In the genomic region with DNA sequence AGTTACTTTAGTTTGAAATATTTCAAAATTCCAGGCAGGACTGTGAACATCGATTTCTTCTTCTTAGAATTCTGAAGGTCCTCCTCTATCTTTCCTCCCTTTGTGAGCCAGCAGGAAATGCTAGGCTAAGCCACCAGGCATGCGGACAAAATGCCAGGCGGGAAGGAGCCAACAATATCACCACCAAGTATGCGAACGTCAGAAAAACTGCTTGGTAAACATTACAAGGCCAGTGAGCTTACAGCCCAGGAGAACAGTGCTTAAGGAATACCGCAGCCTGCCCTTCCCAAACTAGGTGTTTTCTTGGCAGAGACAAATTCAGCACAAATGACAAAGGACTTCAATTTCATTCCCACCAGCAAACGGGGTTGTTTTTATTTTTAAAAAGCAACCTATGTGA, we compare ENCODE assay signal across 13 mouse cellular contexts. TPM values are rescaled to one million over a fixed set of nuclear protein-coding genes. Genes with fewer than 3 reads are reported as not detected.
DNase-seq lines count a peak whose midpoint lies in the region; ATAC-seq and TF ChIP-seq lines count a peak whose summit lies in the region.
"Had no signal": no experiment of that assay in that cellular context is flagged by ENCODE, and none has a peak within 500 bp of the region (broad histone marks: within the 10 kb centered on the region; RNA-seq: fewer than 3 reads in every experiment).

No protein-coding gene starts in this region.

- TF ChIP-seq POLR2A in embryonic fibroblast, embryonic 13.5 days (IDR thresholded peaks at IDR 0.05; ENCODE audit: low read depth, low read length) = no peak

- H3K4me1 ChIP-seq in embryonic fibroblast, embryonic 13.5 days (ENCODE audit: control insufficient read depth, insufficient read depth, low read length) = peaks cover 9% of the 10 kb centered on the region
- peaks cover 27% of the 10 kb centered on the region for H3K4me1 ChIP-seq in heart, embryonic 15.5 days (replicated peaks)
- H3K4me1 ChIP-seq in lung, embryonic 14.5 days (ENCODE audit: insufficient read depth) = no peaks in the 10 kb centered on the region

- H3K9me3 ChIP-seq in heart, embryonic 15.5 days (replicated peaks) = no peaks in the 10 kb centered on the region
- H3K9me3 ChIP-seq in lung, embryonic 14.5 days (ENCODE audit: low read depth, low read length) = no peaks in the 10 kb centered on the region
- H3K9me3 ChIP-seq: hindbrain, embryonic 12.5 days; midbrain, embryonic 13.5 days had no signal

- H3K27ac ChIP-seq in embryonic fibroblast, embryonic 13.5 days (ENCODE audit: insufficient read depth, low read length) = peak overlapping the region; percentile 74; the same call in 1 of the 2 replicates
- peak overlapping the region; percentile 17 for H3K27ac ChIP-seq in heart, embryonic 15.5 days
- no peak overlapping the region for H3K27ac ChIP-seq in lung, embryonic 14.5 days (ENCODE audit: low read depth)
- H3K27ac ChIP-seq: hindbrain, embryonic 12.5 days; midbrain, embryonic 13.5 days had no signal

- no peak for TF ChIP-seq CTCF in embryonic fibroblast, embryonic 13.5 days (IDR thresholded peaks at IDR 0.05; ENCODE audit: borderline replicate concordance, insufficient read depth, low read length)
- TF ChIP-seq CTCF in lung, embryonic 14.5 days (IDR thresholded peaks at IDR 0.05; ENCODE audit: low read depth) = no peak

- ATAC-seq in heart, embryonic 15.5 days (replicated peaks; ENCODE audit: insufficient number of reproducible peaks, insufficient read depth, low FRiP score, low read depth) = no peak
- ATAC-seq in lung, embryonic 14.5 days (ENCODE audit: insufficient read depth) = no peak
- ATAC-seq: intestine, postnatal 0 days; midbrain, embryonic 13.5 days had no signal

- WGBS in heart, embryonic 15.5 days = 41% methylated on average over 7 of the region's 7 CpGs
- 37% methylated on average over 7 of the region's 7 CpGs for WGBS in lung, embryonic 14.5 days

- DNase-seq in Muller cell, postnatal 12 days (ENCODE audit: inconsistent ontology term) = peak; percentile 38
- DNase-seq in lung, embryonic 14.5 days = peak; percentile 68
- DNase-seq in urinary bladder, postnatal 4 days (ENCODE audit: low spot score in 2 of 2) = no peak
- no peak for DNase-seq in left cerebral cortex, adult 8-10 months (ENCODE audit: low spot score in 2 of 2)
- no peak for DNase-seq in left cerebral cortex, postnatal 10 days (ENCODE audit: extremely low spot score in 1 of 2, low spot score in 2 of 2)
- DNase-seq in kidney, adult 18-20 months = no peak
- DNase-seq: adrenal gland, adult 8-10 months had no signal

- no peaks in the 10 kb centered on the region for H3K27me3 ChIP-seq in heart, embryonic 15.5 days
- no peaks in the 10 kb centered on the region for H3K27me3 ChIP-seq in lung, embryonic 14.5 days (ENCODE audit: insufficient read depth, low read length)
- H3K27me3 ChIP-seq: hindbrain, embryonic 12.5 days; midbrain, embryonic 13.5 days had no signal

- no peak overlapping the region for H3K4me3 ChIP-seq in embryonic fibroblast, embryonic 13.5 days (ENCODE audit: insufficient read depth, low read length)
- no peak overlapping the region for H3K4me3 ChIP-seq in heart, embryonic 15.5 days
- no peak overlapping the region for H3K4me3 ChIP-seq in lung, embryonic 14.5 days (ENCODE audit: low read depth, low read length)
- H3K4me3 ChIP-seq: erythroblast, embryonic 14.5 days; hindbrain, embryonic 12.5 days; midbrain, embryonic 13.5 days had no signal

- intact Hi-C loops in left cerebral cortex, postnatal 10 days (cut with DNase I) = no loop called here

- no peak overlapping the region for H3K4me2 ChIP-seq in heart, embryonic 15.5 days
- H3K4me2 ChIP-seq in lung, embryonic 14.5 days = no peak overlapping the region
- H3K4me2 ChIP-seq: hindbrain, embryonic 12.5 days; midbrain, embryonic 13.5 days had no signal

- no peak overlapping the region for H3K9ac ChIP-seq in heart, embryonic 15.5 days
- H3K9ac ChIP-seq in lung, embryonic 14.5 days = no peak overlapping the region
- H3K9ac ChIP-seq: hindbrain, embryonic 12.5 days; midbrain, embryonic 13.5 days had no signal

- no peaks in the 10 kb centered on the region for H3K36me3 ChIP-seq in heart, embryonic 15.5 days
- H3K36me3 ChIP-seq in lung, embryonic 14.5 days (ENCODE audit: insufficient read depth) = no peaks in the 10 kb centered on the region
- H3K36me3 ChIP-seq: hindbrain, embryonic 12.5 days; midbrain, embryonic 13.5 days had no signal

RNA-seq across cellular contexts. Expression of a gene that starts 15.8 kb away (rescaled TPM):
- polyA plus RNA-seq in embryonic fibroblast, embryonic 13.5 days (2011; ENCODE audit: insufficient read length, low read depth, missing spikeins) = 78.7 and 88.9 TPM in 2 replicates
- 412 and 544 TPM in 2 replicates for polyA plus RNA-seq in heart, embryonic 15.5 days (2015; fragmentation: Nextera tagmentation; extraction: Ambion mirVana)
- polyA plus RNA-seq in lung, embryonic 14.5 days (2014; fragmentation: Nextera tagmentation; extraction: Ambion mirVana) = 41.5 and 50.1 TPM in 2 replicates
- 100 to 1,000 TPM; 216 to 256 (median 234) TPM for total RNA-seq in left cerebral cortex, adult 8-10 months (2022)
- 100 to 1,000 TPM; 159 to 181 TPM for total RNA-seq in left cerebral cortex, postnatal 10 days (2021)

Comparison
In these comparisons a context has a peak if more than half of its experiments do, and no peak if none do; other contexts are left out.
1. DNase-seq: peak in Muller cell, postnatal 12 days (single experiment) and lung, embryonic 14.5 days (single experiment); none in urinary bladder, postnatal 4 days (0 of 2), left cerebral cortex, adult 8-10 months (0 of 2), left cerebral cortex, postnatal 10 days (0 of 2) and kidney, adult 18-20 months (single experiment).